12 mouse cellular contexts compared by ENCODE assay signal in the genomic region with DNA sequence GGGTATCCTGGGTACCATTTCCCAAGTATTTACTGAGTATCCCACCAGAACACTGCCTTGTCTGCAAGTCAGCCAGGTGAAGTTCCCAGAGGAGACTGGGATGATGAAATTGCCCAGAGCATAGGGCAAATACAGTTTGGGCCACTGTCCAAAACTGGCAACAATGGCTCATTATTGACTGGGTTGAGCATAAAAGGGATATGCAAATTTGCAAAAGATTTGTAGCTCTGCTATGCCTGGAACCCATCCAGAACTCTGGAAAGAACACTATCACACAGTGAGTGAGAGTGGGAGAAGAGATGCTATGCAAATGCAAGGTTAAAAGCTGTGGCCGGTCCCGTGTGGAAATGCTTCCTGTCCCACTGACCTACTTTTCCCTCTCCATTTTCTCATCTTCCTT.
DNase-seq lines count a peak whose midpoint lies in the region; ATAC-seq and TF ChIP-seq lines count a peak whose summit lies in the region.
"Had no signal": no experiment of that assay in that cellular context is flagged by ENCODE, and none has a peak within 500 bp of the region (broad histone marks: within the 10 kb centered on the region; RNA-seq: fewer than 3 reads in every experiment).

No protein-coding gene starts in this region.

- DNase-seq in hindbrain, embryonic 11.5 days (ENCODE audit: low spot score), result no peak
- DNase-seq in lung, postnatal 0 days (ENCODE audit: low spot score), result peak; percentile 39
- DNase-seq in lung, postnatal 10 days, result no peak
- peak; percentile 11 for DNase-seq in NIH3T3 (ENCODE audit: low read depth)
- DNase-seq in heart, postnatal 14 days, result no peak
- DNase-seq: embryo, embryonic 11 days; heart, adult 2 months; kidney, postnatal 4 days had no signal

- H3K27ac ChIP-seq in hindbrain, embryonic 13.5 days, result peak overlapping the region; percentile 31; the same call in 1 of the 2 replicates
- no peak overlapping the region for H3K27ac ChIP-seq in hindbrain, embryonic 11.5 days (ENCODE audit: low read depth, low read length)
- no peak overlapping the region for H3K27ac ChIP-seq in lung, postnatal 0 days (ENCODE audit: low read length)
- peak overlapping the region; percentile 52; the same call in 1 of the 2 replicates for H3K27ac ChIP-seq in hindbrain, embryonic 16.5 days (ENCODE audit: low read depth, low read length)
- H3K27ac ChIP-seq: heart, adult 2 months; limb, embryonic 13.5 days had no signal

- no peak overlapping the region for H3K9ac ChIP-seq in hindbrain, embryonic 13.5 days
- no peak overlapping the region for H3K9ac ChIP-seq in hindbrain, embryonic 11.5 days (ENCODE audit: low read depth, low read length)
- no peak overlapping the region for H3K9ac ChIP-seq in lung, postnatal 0 days (replicated peaks; ENCODE audit: low read depth)
- no peak overlapping the region for H3K9ac ChIP-seq in hindbrain, embryonic 16.5 days (ENCODE audit: low read depth, low read length)
- H3K9ac ChIP-seq: limb, embryonic 13.5 days had no signal

- H3K4me3 ChIP-seq in hindbrain, embryonic 13.5 days, result no peak overlapping the region
- H3K4me3 ChIP-seq in hindbrain, embryonic 11.5 days (ENCODE audit: low read depth, low read length), result no peak overlapping the region
- no peak overlapping the region for H3K4me3 ChIP-seq in lung, postnatal 0 days (ENCODE audit: low read depth, low read length)
- no peak overlapping the region for H3K4me3 ChIP-seq in hindbrain, embryonic 16.5 days (ENCODE audit: low read length)
- H3K4me3 ChIP-seq: heart, adult 2 months; limb, embryonic 13.5 days had no signal

- peaks cover 24% of the 10 kb centered on the region for H3K4me1 ChIP-seq in hindbrain, embryonic 13.5 days (replicated peaks)
- no peaks in the 10 kb centered on the region for H3K4me1 ChIP-seq in hindbrain, embryonic 11.5 days (replicated peaks; ENCODE audit: control insufficient read depth, insufficient read depth, low read length)
- H3K4me1 ChIP-seq in lung, postnatal 0 days (ENCODE audit: insufficient read depth, low read depth, low read length), result no peaks in the 10 kb centered on the region
- H3K4me1 ChIP-seq in hindbrain, embryonic 16.5 days (ENCODE audit: control insufficient read depth, insufficient read depth, low read depth, low read length), result peaks cover 18% of the 10 kb centered on the region

- TF ChIP-seq EP300 in lung, postnatal 0 days (IDR thresholded peaks at IDR 0.05), result no peak

- TF ChIP-seq CTCF in lung, postnatal 0 days (IDR thresholded peaks at IDR 0.05), result no peak

- WGBS in hindbrain, embryonic 13.5 days, result 50% methylated on average over 2 of the region's 2 CpGs
- 80% methylated on average over 2 of the region's 2 CpGs for WGBS in hindbrain, embryonic 11.5 days
- 17% methylated on average over 2 of the region's 2 CpGs for WGBS in lung, postnatal 0 days
- WGBS in hindbrain, embryonic 16.5 days, result 27% methylated on average over 2 of the region's 2 CpGs

- intact Hi-C loops in heart, postnatal 14 days (cut with DNase I), result no loop called here

- H3K27me3 ChIP-seq in hindbrain, embryonic 13.5 days, result no peaks in the 10 kb centered on the region
- H3K27me3 ChIP-seq in hindbrain, embryonic 11.5 days (ENCODE audit: control insufficient read depth, insufficient read depth, low read length), result no peaks in the 10 kb centered on the region
- no peaks in the 10 kb centered on the region for H3K27me3 ChIP-seq in lung, postnatal 0 days (replicated peaks; ENCODE audit: insufficient read depth, low read length)
- no peaks in the 10 kb centered on the region for H3K27me3 ChIP-seq in hindbrain, embryonic 16.5 days (replicated peaks; ENCODE audit: control insufficient read depth, insufficient read depth, low read length)
- H3K27me3 ChIP-seq: limb, embryonic 13.5 days had no signal

- H3K9me3 ChIP-seq in hindbrain, embryonic 13.5 days, result no peaks in the 10 kb centered on the region
- H3K9me3 ChIP-seq in hindbrain, embryonic 11.5 days (ENCODE audit: control insufficient read depth, low read length), result no peaks in the 10 kb centered on the region
- no peaks in the 10 kb centered on the region for H3K9me3 ChIP-seq in lung, postnatal 0 days (ENCODE audit: low read length)
- no peaks in the 10 kb centered on the region for H3K9me3 ChIP-seq in hindbrain, embryonic 16.5 days (ENCODE audit: control insufficient read depth, low read length)
- H3K9me3 ChIP-seq: limb, embryonic 13.5 days had no signal

- 0 out of 2 replicates have a peak, but pooled peaks have one; percentile 39 for ATAC-seq in hindbrain, embryonic 13.5 days (ENCODE audit: low FRiP score)
- no peak for ATAC-seq in hindbrain, embryonic 11.5 days (ENCODE audit: low FRiP score)
- ATAC-seq in lung, postnatal 0 days, result no peak
- peak; percentile 67 for ATAC-seq in hindbrain, embryonic 16.5 days
- no peak for ATAC-seq in cerebellum, adult (ENCODE audit: insufficient number of reproducible peaks, low FRiP score, low TSS enrichment)

- H3K4me2 ChIP-seq in hindbrain, embryonic 13.5 days, result no peak overlapping the region
- no peak overlapping the region for H3K4me2 ChIP-seq in hindbrain, embryonic 11.5 days (replicated peaks; ENCODE audit: low read depth, low read length)
- H3K4me2 ChIP-seq in lung, postnatal 0 days (replicated peaks; ENCODE audit: low read depth, low read length), result no peak overlapping the region
- no peak overlapping the region for H3K4me2 ChIP-seq in hindbrain, embryonic 16.5 days (ENCODE audit: low read length)
- H3K4me2 ChIP-seq: limb, embryonic 13.5 days had no signal

- no peaks in the 10 kb centered on the region for H3K36me3 ChIP-seq in hindbrain, embryonic 13.5 days
- no peaks in the 10 kb centered on the region for H3K36me3 ChIP-seq in hindbrain, embryonic 11.5 days (ENCODE audit: control insufficient read depth, insufficient read depth, low read length)
- no peaks in the 10 kb centered on the region for H3K36me3 ChIP-seq in lung, postnatal 0 days (ENCODE audit: insufficient read depth, low read length)
- no peaks in the 10 kb centered on the region for H3K36me3 ChIP-seq in hindbrain, embryonic 16.5 days (ENCODE audit: control insufficient read depth, insufficient read depth, low read length)
- H3K36me3 ChIP-seq: limb, embryonic 13.5 days had no signal

Comparison
In these comparisons a context has a peak if more than half of its experiments do, and no peak if none do; other contexts are left out.
1. ATAC-seq: peak in hindbrain, embryonic 13.5 days (single experiment) and hindbrain, embryonic 16.5 days (single experiment); none in hindbrain, embryonic 11.5 days (single experiment), lung, postnatal 0 days (single experiment) and cerebellum, adult (single experiment).
2. H3K27ac ChIP-seq: peak in hindbrain, embryonic 13.5 days (single experiment) and hindbrain, embryonic 16.5 days (single experiment); none in hindbrain, embryonic 11.5 days (single experiment) and lung, postnatal 0 days (single experiment).
3. DNase-seq: peak in lung, postnatal 0 days (single experiment) and NIH3T3 (single experiment); none in hindbrain, embryonic 11.5 days (single experiment), lung, postnatal 10 days (single experiment) and heart, postnatal 14 days (0 of 2).